Mouse (Mus musculus) neural tube, embryonic 13.5 days (tissue): ENCODE data around the gene Pdcd1lg2. TPM values are rescaled to one million over a fixed set of nuclear protein-coding genes. Genes with fewer than 3 reads are reported as not detected.

Experiments
- ATAC-seq: fragments of 200-750 bp; cut with Nextera tagmentation; 2 replicates; pipeline ENCODE4 v1.8.0; 2017; ENCODE audit warnings: low read depth, mild to moderate bottlenecking, moderate TSS enrichment, moderate library complexity
- H3K27ac ChIP-seq: fragments of 300-500 bp; sonication (generic); replicated peaks from 2 replicates; pipeline ENCODE4 v1.5.1; 2015; ENCODE audit warnings: moderate library complexity, mild to moderate bottlenecking, inconsistent platforms
- H3K27me3 ChIP-seq: fragments of 300-500 bp; sonication (generic); 2 replicates; pipeline ENCODE4 v1.6.1; 2015; ENCODE audit warnings: mild to moderate bottlenecking, inconsistent platforms
- H3K36me3 ChIP-seq: fragments of 300-500 bp; sonication (generic); 2 replicates; pipeline ENCODE4 v1.6.1; 2015; ENCODE audit warnings: mild to moderate bottlenecking, inconsistent platforms
- H3K4me1 ChIP-seq: fragments of 300-500 bp; sonication (generic); replicated peaks from 2 replicates; pipeline ENCODE4 v1.6.1; 2015; ENCODE audit warnings: inconsistent platforms
- H3K4me2 ChIP-seq: fragments of 300-500 bp; sonication (generic); 2 replicates; pipeline ENCODE4 v1.6.1; 2015; ENCODE audit warnings: inconsistent platforms, mild to moderate bottlenecking, moderate library complexity
- H3K4me3 ChIP-seq: fragments of 300-500 bp; sonication (generic); 2 replicates; pipeline ENCODE4 v1.5.1; 2015; ENCODE audit warnings: mild to moderate bottlenecking, inconsistent platforms
- H3K9ac ChIP-seq: fragments of 300-500 bp; sonication (generic); 2 replicates; pipeline ENCODE4 v1.6.1; 2015; ENCODE audit warnings: moderate library complexity, mild to moderate bottlenecking, inconsistent platforms
- H3K9me3 ChIP-seq: fragments of 300-500 bp; sonication (generic); 2 replicates; pipeline ENCODE4 v1.6.1; 2016; ENCODE audit warnings: inconsistent platforms
- WGBS: fragments of 180-500 bp; shearing (Covaris S2); methylation state at CpG from one replicate; pipeline ENCODE4 v1.1.7; 2015; 5-methylcytosine and 5-hydroxymethylcytosine counted together
- polyA plus RNA-seq: library from polyadenylated mRNA; unstranded; fragments of >200 nt; fragmentation: Nextera tagmentation; extraction: Ambion mirVana; gene quantifications from 2 replicates; pipeline ENCODE4 v1.2.1, GENCODE M21; 2015

The Pdcd1lg2 gene
- polyA plus RNA-seq, 1 experiment from 2014 or later = not detected

GRCm38 (mm10) chr19:29496786-29497557, 86.3 kb downstream of the Pdcd1lg2 start:
- no peak overlapping the region for H3K4me2 ChIP-seq

GRCm38 (mm10) chr19:29497874-29498273, 87.2 kb downstream of the Pdcd1lg2 start:
- 87% methylated on average over 7 of the region's 7 CpGs for WGBS
- no peak overlapping the region for H3K4me3 ChIP-seq
- H3K9ac ChIP-seq = no peak overlapping the region

More at GRCm38 (mm10) chr19:29496786-29497557, 86.3 kb downstream of the Pdcd1lg2 start:
- ATAC-seq = no peak
- Histone ChIP-seq H3K4me3 (no peak overlapping the region), H3K9ac (no peak overlapping the region), H3K27me3 (no peaks in the 10 kb centered on the region), H3K27ac (no peak overlapping the region), H3K4me1 (no peaks in the 10 kb centered on the region), H3K9me3 (no peaks in the 10 kb centered on the region), H3K36me3 (no peaks in the 10 kb centered on the region)
- 78% methylated on average over 7 of the region's 7 CpGs for WGBS

GRCm38 (mm10) chr19:29498842-29499456, 88.2 kb downstream of the Pdcd1lg2 start:
- Histone ChIP-seq H3K27ac (no peak overlapping the region), H3K4me2 (no peak overlapping the region), H3K9ac (no peak overlapping the region), H3K36me3 (no peaks in the 10 kb centered on the region), H3K4me3 (no peak overlapping the region), H3K9me3 (no peaks in the 10 kb centered on the region), H3K27me3 (no peaks in the 10 kb centered on the region), H3K4me1 (no peaks in the 10 kb centered on the region)
- 82% methylated on average over 6 of the region's 6 CpGs for WGBS
- ATAC-seq = no peak

More at GRCm38 (mm10) chr19:29497874-29498273, 87.2 kb downstream of the Pdcd1lg2 start:
- no peak overlapping the region for H3K4me2 ChIP-seq
- H3K27me3 ChIP-seq = no peaks in the 10 kb centered on the region
- no peaks in the 10 kb centered on the region for H3K4me1 ChIP-seq
- no peaks in the 10 kb centered on the region for H3K36me3 ChIP-seq
- no peak overlapping the region for H3K27ac ChIP-seq
- H3K9me3 ChIP-seq = no peaks in the 10 kb centered on the region
- ATAC-seq = no peak

GRCm38 (mm10) chr19:29500333-29500732, 89.6 kb downstream of the Pdcd1lg2 start:
- H3K27ac ChIP-seq = no peak overlapping the region
- no peaks in the 10 kb centered on the region for H3K9me3 ChIP-seq
- no peaks in the 10 kb centered on the region for H3K27me3 ChIP-seq
- H3K36me3 ChIP-seq = no peaks in the 10 kb centered on the region
- H3K4me2 ChIP-seq = no peak overlapping the region
- no peak for ATAC-seq
- 72% methylated on average over 1 of the region's 1 CpGs for WGBS
- no peak overlapping the region for H3K4me3 ChIP-seq
- H3K9ac ChIP-seq = no peak overlapping the region
- no peaks in the 10 kb centered on the region for H3K4me1 ChIP-seq

GRCm38 (mm10) chr19:29501106-29501505, 90.4 kb downstream of the Pdcd1lg2 start:
- no peak; the same call in 1 of the 2 replicates for ATAC-seq
- Histone ChIP-seq H3K4me1 (no peaks in the 10 kb centered on the region), H3K27ac (no peak overlapping the region), H3K4me3 (no peak overlapping the region; the same call in 1 of the 2 replicates), H3K27me3 (no peaks in the 10 kb centered on the region), H3K9ac (peak overlapping the region; percentile 23; the same call in 1 of the 2 replicates), H3K4me2 (peak overlapping the region; percentile 35), H3K36me3 (no peaks in the 10 kb centered on the region), H3K9me3 (no peaks in the 10 kb centered on the region)
- 48% methylated on average over 11 of the region's 11 CpGs for WGBS

GRCm38 (mm10) chr19:29501507-29501906, 90.8 kb downstream of the Pdcd1lg2 start:
- Histone ChIP-seq H3K27ac (no peak overlapping the region), H3K4me3 (no peak overlapping the region), H3K4me1 (no peaks in the 10 kb centered on the region), H3K36me3 (no peaks in the 10 kb centered on the region), H3K27me3 (no peaks in the 10 kb centered on the region), H3K4me2 (peak overlapping the region; percentile 35), H3K9ac (no peak overlapping the region), H3K9me3 (no peaks in the 10 kb centered on the region)
- ATAC-seq = no peak
- WGBS = 13% methylated on average over 6 of the region's 6 CpGs

- no peak overlapping the region for H3K27ac ChIP-seq
- H3K9me3 ChIP-seq = no peaks in the 10 kb centered on the region
- H3K4me3 ChIP-seq = no peak overlapping the region
- no peak overlapping the region for H3K9ac ChIP-seq
- H3K4me1 ChIP-seq = no peaks in the 10 kb centered on the region
- WGBS = 89% methylated on average over 2 of the region's 2 CpGs
- ATAC-seq = no peak
- no peak overlapping the region for H3K4me2 ChIP-seq
- H3K36me3 ChIP-seq = no peaks in the 10 kb centered on the region
- no peaks in the 10 kb centered on the region for H3K27me3 ChIP-seq
Observed at GRCm38 (mm10) chr19:29504131-29504530, 93.4 kb downstream of the Pdcd1lg2 start.

GRCm38 (mm10) chr19:29505617-29506016, 94.9 kb downstream of the Pdcd1lg2 start:
- Histone ChIP-seq H3K27ac (no peak overlapping the region), H3K9me3 (no peaks in the 10 kb centered on the region), H3K36me3 (no peaks in the 10 kb centered on the region), H3K4me2 (no peak overlapping the region), H3K27me3 (no peaks in the 10 kb centered on the region), H3K4me3 (no peak overlapping the region), H3K9ac (no peak overlapping the region), H3K4me1 (no peaks in the 10 kb centered on the region)
- ATAC-seq = no peak
- WGBS = 90% methylated on average over 7 of the region's 7 CpGs

- Histone ChIP-seq H3K9ac (no peak overlapping the region), H3K4me3 (no peak overlapping the region), H3K4me1 (no peaks in the 10 kb centered on the region), H3K27ac (no peak overlapping the region), H3K9me3 (no peaks in the 10 kb centered on the region), H3K4me2 (no peak overlapping the region), H3K27me3 (no peaks in the 10 kb centered on the region), H3K36me3 (no peaks in the 10 kb centered on the region)
- WGBS = 61% methylated on average over 7 of the region's 7 CpGs
- ATAC-seq = no peak
Observed at GRCm38 (mm10) chr19:29508208-29508607, 97.5 kb downstream of the Pdcd1lg2 start.

GRCm38 (mm10) chr19:29509857-29510256, 99.1 kb downstream of the Pdcd1lg2 start:
- Histone ChIP-seq H3K9me3 (peaks cover 5% of the 10 kb centered on the region; the same call in 1 of the 2 replicates), H3K27ac (no peak overlapping the region), H3K4me1 (no peaks in the 10 kb centered on the region), H3K9ac (no peak overlapping the region), H3K36me3 (no peaks in the 10 kb centered on the region), H3K4me2 (no peak overlapping the region), H3K27me3 (no peaks in the 10 kb centered on the region), H3K4me3 (no peak overlapping the region)
- WGBS = 86% methylated on average over 7 of the region's 7 CpGs
- ATAC-seq = no peak

GRCm38 (mm10) chr19:29511826-29512225, 101.1 kb downstream of the Pdcd1lg2 start:
- no peak for ATAC-seq
- H3K36me3 ChIP-seq = no peaks in the 10 kb centered on the region
- no peak overlapping the region for H3K27ac ChIP-seq
- WGBS = 88% methylated on average over 2 of the region's 2 CpGs
- H3K4me1 ChIP-seq = no peaks in the 10 kb centered on the region
- no peak overlapping the region for H3K4me3 ChIP-seq
- H3K4me2 ChIP-seq = no peak overlapping the region
- H3K9me3 ChIP-seq = peaks cover 5% of the 10 kb centered on the region; the same call in 1 of the 2 replicates
- H3K27me3 ChIP-seq = no peaks in the 10 kb centered on the region
- H3K9ac ChIP-seq = no peak overlapping the region

GRCm38 (mm10) chr19:29513111-29513766, 102.5 kb downstream of the Pdcd1lg2 start:
- Histone ChIP-seq H3K36me3 (no peaks in the 10 kb centered on the region), H3K4me2 (no peak overlapping the region), H3K27me3 (no peaks in the 10 kb centered on the region), H3K27ac (no peak overlapping the region), H3K4me3 (no peak overlapping the region), H3K4me1 (no peaks in the 10 kb centered on the region), H3K9me3 (peaks cover 5% of the 10 kb centered on the region; the same call in 1 of the 2 replicates), H3K9ac (no peak overlapping the region)
- no peak for ATAC-seq
- 67% methylated on average over 2 of the region's 2 CpGs for WGBS
